Mouse (Mus musculus) megakaryocyte-erythroid progenitor cell, adult 5-6 weeks (primary cell): ENCODE results near the gene Slc22a21. TPM values are rescaled to one million over a fixed set of nuclear protein-coding genes. Genes with fewer than 3 reads are reported as not detected.

ENCODE experiments used
- ATAC-seq: replicated peaks from 2 replicates; pipeline ENCODE4 v1.8.0; 2016; ENCODE audit warnings: mild to moderate bottlenecking, inconsistent platforms; ENCODE audit not compliant: severe bottlenecking, poor library complexity, low FRiP score, low TSS enrichment
- total RNA-seq, 2 experiments: library from RNA; stranded (forward) in 1 of 2; stranded (reverse) in 1 of 2; fragments of 200-1000, 215-1000 nt in 1 of 2; fragments of >200 nt in 1 of 2; fragmentation: Nextera tagmentation in 1 of 2; gene quantifications; 2 replicates each; pipeline ENCODE4 v1.2.3; 2014 to 2017

Slc22a21 gene
- total RNA-seq, 2 experiments from 2014 or later = 2.3 to 4.3 TPM

DNA sequence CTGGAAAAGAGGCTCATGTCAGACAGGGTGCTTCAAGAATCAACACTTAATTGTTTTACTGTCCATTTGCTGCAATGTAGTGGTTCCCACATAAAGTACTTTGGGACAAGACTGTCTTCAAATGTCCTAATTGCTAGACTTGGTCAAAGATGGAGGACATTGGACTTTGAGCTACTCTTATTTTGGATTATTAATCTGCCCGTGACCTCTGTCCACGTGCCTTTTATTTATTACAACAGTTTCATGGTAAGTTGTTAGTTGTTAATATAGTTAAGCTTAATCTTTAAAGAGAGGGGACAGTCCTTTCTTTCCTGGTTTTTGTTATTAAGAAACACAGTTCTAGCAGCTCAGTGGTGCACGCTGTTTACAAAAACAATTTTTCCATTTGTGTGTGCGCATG, 61.3 kb downstream of the Slc22a21 start:
- no peak for ATAC-seq

DNA sequence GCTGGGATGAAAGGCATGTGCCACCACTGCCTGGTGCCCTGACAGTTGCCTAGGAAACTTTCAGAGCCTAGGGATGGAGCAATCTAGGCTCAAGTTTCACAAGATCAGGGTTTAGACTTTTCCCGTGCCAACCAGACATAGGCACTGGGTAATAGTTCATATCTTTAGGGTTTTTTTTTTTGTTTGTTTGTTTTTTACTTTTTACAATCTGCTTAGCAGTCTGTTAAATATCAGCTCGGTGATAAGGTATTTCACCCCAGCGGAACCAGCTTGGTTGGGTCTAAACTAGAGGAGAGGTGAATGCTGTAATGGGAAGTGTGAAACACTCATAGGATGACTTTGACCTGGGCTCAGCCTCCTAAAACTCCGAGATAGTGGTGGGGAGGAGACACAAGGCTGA, 69.1 kb downstream of the Slc22a21 start:
- no peak for ATAC-seq

DNA sequence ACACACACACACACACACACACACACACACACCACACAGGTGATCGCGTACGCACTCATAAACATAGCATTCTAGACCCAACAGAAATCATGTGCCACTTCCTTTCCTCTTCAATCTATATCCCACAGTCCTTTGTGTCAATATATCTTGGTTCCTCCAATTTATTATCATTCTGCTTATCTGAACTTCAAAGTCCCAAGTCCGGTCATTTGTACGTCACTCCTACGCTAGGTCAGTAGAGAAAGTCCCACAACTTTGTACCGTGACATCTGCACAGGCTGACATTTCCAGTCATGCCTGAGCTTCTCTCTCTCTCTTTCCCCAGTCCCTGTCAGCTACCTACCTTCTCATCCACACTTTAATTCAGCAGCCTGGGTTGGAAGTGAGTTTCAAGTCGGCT, 71.4 kb downstream of the Slc22a21 start:
- ATAC-seq = no peak

DNA sequence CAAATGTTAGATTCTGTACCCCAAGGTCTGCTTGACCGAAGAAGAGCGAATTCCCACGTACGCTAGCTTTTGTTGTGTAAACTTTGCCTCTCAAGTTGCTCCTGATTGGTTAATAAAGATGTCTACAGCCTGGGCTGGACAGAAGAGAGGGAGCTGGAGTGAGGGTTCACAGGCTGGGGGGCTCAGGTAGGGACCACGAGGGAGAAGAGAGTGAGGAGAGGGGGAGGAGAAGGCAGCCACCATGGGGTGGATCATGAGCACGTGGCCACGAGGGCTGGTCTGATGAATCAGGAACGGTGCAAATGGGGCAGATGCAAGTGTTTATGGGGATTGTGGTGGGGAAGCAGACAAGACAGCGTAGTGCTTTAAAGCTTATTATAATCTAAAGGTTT, 75.6 kb downstream of the Slc22a21 start:
- ATAC-seq = no peak

DNA sequence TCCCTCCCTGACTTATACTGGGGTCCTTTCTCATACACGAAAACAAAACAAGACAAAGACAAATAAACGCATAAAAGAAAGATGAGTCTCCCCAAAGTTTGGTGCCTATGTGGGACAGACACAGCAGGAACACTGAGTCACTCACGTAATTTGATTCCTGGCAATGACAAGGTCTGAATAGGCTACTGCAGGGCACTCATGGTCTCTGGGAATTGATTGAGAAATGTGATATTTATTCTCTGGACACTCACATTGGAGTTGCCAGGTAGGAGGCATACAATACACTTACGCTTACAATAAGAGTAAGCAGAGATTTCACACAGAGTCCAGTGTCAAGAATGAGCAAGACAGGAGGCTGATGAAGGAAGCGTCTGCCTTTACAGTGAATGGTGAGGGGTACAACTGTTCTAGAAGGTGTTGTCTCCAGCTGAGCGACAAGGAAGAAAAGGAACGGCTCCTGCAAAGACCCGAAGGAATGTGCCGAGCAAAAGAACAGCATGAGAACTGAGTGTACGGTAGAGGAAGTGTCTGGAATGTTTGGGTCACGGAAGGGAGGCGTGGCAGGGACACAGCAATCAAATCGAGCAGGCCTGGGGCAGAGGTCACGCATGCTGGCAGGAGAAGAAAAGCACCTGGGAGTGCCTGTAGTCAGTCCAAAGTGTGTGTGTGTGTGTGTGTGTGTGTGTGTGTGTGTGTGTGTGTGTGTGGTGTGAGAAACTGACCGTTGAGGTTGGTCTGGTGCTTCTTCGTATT, 76.2 kb downstream of the Slc22a21 start:
- ATAC-seq = no peak

DNA sequence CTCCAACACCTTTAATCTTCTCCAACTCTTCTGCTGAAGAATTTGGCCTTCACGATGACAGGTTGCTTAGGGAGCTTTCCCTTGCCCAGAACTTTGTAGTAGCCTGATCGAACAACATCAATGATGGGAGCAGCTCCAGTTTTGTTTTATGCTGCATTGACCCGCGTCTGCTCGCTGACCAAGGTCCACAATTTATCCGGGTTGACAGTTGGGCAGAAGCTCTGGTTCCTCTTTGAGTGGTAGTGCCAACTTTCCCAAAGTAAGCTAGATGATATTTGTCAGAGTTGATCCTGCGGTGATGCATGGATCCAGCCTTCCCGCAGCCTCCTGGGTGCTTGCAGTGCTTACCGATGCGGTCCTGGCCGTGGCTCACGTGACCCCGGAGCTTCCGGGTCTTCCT, 77.4 kb downstream of the Slc22a21 start:
- ATAC-seq = no peak

DNA sequence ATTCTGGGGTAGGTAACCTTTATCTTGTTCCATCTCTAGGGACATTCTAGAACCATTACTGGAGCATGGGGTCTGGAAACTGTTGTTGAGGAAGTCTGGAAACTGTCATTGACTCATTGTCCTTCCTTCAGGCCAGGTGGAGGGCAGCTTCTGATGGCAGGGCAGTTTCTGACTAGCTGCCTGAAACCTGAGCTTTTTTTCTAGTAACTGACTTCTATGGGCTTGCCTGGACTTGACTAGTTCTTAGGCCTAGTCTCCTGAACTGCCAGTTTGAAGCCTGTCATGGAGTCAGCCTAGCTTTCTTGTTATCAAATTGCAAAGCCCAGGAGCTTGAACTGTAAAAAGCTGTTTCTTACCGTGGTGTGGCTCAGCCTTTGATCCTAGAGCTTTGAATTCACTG, 79.1 kb downstream of the Slc22a21 start:
- no peak for ATAC-seq

DNA sequence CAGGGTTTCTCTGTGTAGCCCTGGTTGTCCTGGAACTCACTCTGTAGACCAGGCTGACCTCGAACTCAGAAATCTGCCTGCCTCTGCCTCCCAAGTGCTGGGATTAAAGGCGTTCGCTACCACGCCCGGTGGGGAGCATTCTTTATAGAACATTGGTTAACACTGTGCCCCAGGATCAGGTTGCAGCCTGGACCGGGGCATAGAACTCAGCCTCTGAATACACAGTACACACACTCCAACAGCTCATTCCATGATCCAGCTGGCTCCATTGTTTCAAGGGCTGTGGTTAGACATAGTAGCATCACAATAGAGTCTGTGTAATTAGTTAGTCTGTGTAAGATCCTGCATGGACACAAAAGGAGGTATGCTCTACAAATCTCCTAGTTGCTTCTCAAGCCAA, 80.2 kb downstream of the Slc22a21 start:
- ATAC-seq = no peak

Other genes with a start within 250 kb of the Slc22a21 start
- gene Irf1, start 210.3 kb downstream of the Slc22a21 start, total RNA-seq (2014; fragmentation: Nextera tagmentation) = 3.1 and 4.4 TPM in 2 replicates
- gene Irf1, start 210.3 kb downstream of the Slc22a21 start, total RNA-seq (2017) = 39.2 and 50.6 TPM in 2 replicates
- not detected in 2 replicates for gene Gm17334, start 207.1 kb downstream of the Slc22a21 start, total RNA-seq (2014; fragmentation: Nextera tagmentation)
- gene Gm17334, start 207.1 kb downstream of the Slc22a21 start, total RNA-seq (2017) = 0.89 TPM in 1 of 2 replicates, not detected in the other
- gene Gm12216, start 121.1 kb downstream of the Slc22a21 start, total RNA-seq (2014; fragmentation: Nextera tagmentation) = 5.5 and 12.6 TPM in 2 replicates
- gene Gm12216, start 121.1 kb downstream of the Slc22a21 start, total RNA-seq (2017) = 1.5 TPM in 1 of 2 replicates, not detected in the other
- 6.3 and 10.5 TPM in 2 replicates for gene Slc22a5, start 88.7 kb downstream of the Slc22a21 start, total RNA-seq (2014; fragmentation: Nextera tagmentation)
- gene Slc22a5, start 88.7 kb downstream of the Slc22a21 start, total RNA-seq (2017) = 7.0 and 11.2 TPM in 2 replicates
- 8.4 and 11.5 TPM in 2 replicates for gene Slc22a4, start 47.8 kb upstream of the Slc22a21 start, total RNA-seq (2014; fragmentation: Nextera tagmentation)
- 1.8 and 4.9 TPM in 2 replicates for gene Slc22a4, start 47.8 kb upstream of the Slc22a21 start, total RNA-seq (2017)
- not detected in 2 replicates for gene Pdlim4, start 88.7 kb upstream of the Slc22a21 start, total RNA-seq (2014; fragmentation: Nextera tagmentation)
- gene Pdlim4, start 88.7 kb upstream of the Slc22a21 start, total RNA-seq (2017) = 0.69 TPM in 1 of 2 replicates, not detected in the other
- 1.4 and 12.9 TPM in 2 replicates for gene P4ha2, start 119.8 kb upstream of the Slc22a21 start, total RNA-seq (2014; fragmentation: Nextera tagmentation)
- 0.65 and 2.5 TPM in 2 replicates for gene P4ha2, start 119.8 kb upstream of the Slc22a21 start, total RNA-seq (2017)